Mouse (Mus musculus) heart, postnatal 14 days (tissue): ENCODE results near the gene Fut4. TPM values are rescaled to one million over a fixed set of nuclear protein-coding genes. Genes with fewer than 3 reads are reported as not detected.

Source experiments
- DNase-seq, 2 experiments: peaks; one replicate each; pipeline ENCODE4 v3.0.0; 2021 to 2022
- intact Hi-C: fragments of 180-260 bp; cut with DNase I; formaldehyde crosslinking; loops from one replicate; pipeline ENCODE4 v1.15.1; 2025
- long read RNA-seq, 2 experiments: library from polyadenylated mRNA; stranded (forward); transcript quantifications; one replicate each; pipeline ENCODE4 v2.0.0; 2021
- total RNA-seq, 2 experiments: library from RNA; stranded (reverse); gene quantifications; 2 replicates each; pipeline ENCODE4 v1.2.3; 2021

Fut4 gene
- under 1 TPM; 0.68 to 0.69 TPM for total RNA-seq
- long read RNA-seq, experiment 1 = 0 reads
- long read RNA-seq, experiment 2, full-length matches to known transcripts = 1 of 1 reads
- long read RNA-seq, experiment 2, partial matches to known transcripts = 0 of 1 reads
- long read RNA-seq, experiment 2, other reads (novel, unspliced or antisense) = 0 of 1 reads

DNA sequence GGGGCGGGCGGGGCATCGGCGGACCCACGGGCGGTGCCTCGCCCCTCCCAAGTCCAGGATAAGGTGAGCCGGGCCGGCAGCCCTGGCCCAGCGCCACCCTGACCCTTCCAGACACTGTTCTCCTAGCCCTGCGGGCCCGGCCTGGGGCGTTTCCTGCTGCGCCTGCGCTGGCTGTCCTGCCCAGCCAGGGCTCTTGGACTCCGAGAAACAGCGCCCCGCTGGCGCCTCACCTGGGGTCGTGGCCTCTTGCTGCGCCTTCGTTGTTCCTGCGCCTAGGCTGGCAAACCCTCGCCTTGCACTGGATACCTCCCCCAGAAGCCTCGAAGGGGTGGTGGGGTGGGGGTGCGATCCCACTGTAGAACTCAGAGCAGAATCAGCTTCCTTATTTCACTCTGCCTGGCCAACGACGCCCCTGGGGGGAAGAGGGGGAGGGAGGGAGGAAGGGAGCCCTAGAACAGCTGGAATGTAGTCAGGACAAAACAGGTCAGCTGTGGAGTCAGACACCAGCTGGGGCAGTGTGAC lies at the start of gene Fut4:
Gene Fut4 (minus strand): TSS at position 393 of the 522 bp plus-strand sequence.
- intact Hi-C loops = no loop called here
- DNase-seq = peak; percentile 68 to 69

DNA sequence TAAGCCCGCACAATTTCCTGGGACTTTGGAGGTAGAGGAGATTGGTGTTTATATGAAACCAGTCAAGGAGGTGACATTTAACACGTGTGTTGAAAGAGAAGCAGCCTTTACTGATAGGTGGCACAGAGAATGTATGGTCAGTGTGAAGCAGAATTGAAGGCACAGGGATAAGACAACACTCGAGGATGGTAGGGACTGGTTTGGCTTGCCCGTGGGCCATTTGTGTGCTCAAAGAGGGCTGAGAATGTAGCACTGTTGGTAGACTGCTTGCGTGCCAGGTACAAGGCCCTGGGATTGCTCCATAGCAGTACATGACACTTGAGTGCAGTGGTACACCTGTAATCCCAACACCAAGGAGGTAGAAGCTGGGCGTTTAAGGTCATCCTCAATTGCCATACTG lies 35.2 kb upstream of the Fut4 start:
- no peak for DNase-seq
- intact Hi-C loops = no loop called here

DNA sequence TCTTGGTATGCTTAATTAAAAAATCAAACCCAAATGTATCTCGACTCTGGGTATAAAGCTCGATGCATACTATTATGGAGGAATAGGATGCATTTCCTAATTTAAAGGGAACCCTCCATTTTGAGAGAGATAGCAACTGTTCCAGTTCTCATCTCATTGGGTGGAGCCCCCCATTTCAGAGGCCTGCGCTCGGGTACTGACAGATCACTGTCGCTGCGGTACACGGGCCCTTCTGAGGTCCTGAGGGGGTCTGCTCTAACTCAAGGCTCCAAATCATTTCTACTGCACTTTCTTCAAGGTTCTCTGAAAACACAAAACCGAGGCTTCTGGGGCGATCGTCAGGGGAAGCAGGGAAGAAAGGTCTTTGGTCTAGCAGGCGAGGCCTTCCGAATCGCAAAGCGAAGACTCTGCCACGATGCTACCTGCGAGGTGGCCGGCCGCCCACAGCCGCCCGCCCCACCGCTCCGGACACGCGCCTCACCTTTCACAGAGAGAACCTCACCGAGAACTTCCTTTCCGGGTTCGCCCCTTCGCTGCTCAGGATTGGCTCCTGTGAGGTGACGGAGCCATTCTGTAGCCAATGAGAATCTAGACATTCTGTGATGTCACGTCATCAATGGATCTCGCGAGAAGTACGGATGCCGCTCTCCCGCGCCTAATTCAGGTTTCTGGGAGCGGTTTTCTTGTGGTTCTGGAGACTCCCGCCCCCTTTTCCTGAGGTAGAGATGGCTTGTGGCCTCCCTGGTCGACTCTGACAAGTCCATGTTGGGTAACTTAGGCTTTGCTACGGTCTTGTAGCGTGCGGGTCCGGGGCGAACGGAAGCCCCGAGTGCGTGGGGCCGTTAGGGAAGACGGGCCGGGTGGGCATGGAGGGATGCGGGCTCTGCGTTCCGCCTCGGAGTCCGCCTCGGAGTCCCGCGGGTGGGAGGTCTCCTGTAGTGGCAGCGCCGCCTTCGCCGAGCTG lies 32.1 kb upstream of the Fut4 start, which contains the start of the genes Mre11a and Ankrd49:
Gene Mre11a (plus strand): TSS at position 616 of the 964 bp plus-strand sequence.
Gene Ankrd49 (minus strand): TSS at position 818 of the 964 bp plus-strand sequence.
- peak; percentile 87 to 93 for DNase-seq
- intact Hi-C loops = no loop called here

DNA sequence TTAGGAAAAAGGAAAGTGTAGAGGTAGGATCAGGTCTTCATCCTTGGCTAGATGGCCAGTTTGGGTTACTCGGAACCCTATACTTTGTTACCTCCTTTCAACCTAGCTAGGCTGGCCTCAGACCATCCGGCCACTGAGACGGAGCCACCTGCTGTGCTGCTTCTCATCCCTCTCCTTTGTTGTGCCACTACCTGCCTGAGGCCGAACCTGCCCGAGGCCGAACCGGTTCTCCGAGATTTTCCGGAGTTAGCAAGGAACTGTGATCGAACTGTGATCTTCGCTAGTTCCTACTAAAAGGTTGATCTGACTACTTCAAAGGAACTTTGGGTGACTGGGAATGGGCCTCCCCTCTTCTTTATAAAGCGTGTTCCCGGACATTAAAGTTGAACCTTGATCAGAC lies 26.1 kb upstream of the Fut4 start:
- intact Hi-C loops = no loop called here
- no peak for DNase-seq

DNA sequence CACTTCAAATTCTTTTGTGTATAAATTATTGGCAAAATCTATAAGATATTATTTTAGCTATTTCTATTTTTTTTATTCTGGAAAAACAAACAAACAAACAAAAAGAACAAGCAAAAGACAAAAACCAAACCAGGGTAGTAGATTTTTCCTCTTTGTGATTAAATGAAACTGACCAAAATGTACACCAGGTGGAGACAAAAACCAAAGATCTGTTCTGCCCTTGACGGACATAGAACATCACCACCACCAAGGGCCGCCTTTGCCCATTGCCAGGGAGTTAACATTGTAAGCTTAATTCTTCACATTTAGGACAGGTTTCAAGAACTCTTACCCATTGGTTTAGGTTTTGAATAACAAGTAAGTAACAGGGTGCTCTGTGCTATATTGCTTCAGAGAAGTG lies 21.6 kb upstream of the Fut4 start:
- intact Hi-C loops = loop anchor here (2.0 to 5.0 kb wide), 2 partner anchors 241 to 438 kb away; no protein-coding TSS in a partner anchor
- no peak for DNase-seq

DNA sequence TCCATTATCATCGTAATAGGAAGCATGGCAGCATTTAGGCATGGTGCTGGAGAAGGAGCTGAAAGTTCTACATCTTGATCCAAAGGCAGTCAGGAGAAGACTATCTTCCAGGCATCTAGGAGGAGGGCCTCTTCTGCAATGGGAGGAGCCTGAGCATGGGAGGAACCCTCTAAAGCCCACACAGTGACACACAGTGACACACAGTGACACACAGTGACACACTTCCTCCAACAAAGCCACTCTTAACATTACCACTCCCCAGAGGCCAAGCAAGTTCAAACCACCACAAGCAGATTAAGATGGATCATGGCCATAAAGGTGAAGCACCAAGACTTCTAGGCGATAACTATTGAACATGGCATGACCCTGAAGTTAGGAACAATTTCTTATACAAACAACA lies 19.9 kb upstream of the Fut4 start:
- intact Hi-C loops = loop anchor here (2.0 to 5.0 kb wide), 2 partner anchors 243 to 440 kb away; no protein-coding TSS in a partner anchor

DNA sequence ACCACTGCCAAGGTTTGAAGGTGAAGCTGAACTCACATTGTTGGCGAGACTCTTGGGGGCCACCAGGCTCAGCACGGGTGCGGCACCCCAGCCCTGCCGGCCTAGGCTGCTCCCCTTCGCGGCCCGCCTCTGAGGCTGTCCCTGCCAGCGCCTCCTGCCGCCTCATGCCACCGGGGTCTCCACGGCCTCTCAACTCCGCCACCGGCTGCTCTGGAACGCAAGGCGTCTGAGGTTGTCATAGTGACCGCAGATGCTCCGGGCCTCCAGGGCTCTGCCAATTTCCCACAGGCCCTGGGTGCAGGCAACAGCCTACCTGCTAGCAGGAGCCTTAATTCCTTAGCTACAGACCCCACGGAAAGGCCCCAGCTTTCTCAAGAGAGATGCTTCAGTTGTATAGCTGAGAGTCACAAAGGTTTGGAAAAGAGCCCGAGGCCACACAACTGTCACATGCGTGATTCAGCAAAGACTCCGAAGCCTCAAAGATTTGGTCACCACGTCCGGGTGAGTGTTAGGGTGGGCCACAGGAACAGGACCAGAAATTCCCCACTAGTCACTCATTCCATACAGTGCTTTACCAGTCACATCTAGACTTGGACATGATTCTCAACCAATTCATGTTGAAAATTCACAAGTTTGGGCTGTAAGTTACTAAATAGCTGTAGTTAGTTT lies 18.7 kb upstream of the Fut4 start, which contains the start of gene 1700012B09Rik:
Gene 1700012B09Rik (minus strand): TSS at position 228 of the 669 bp plus-strand sequence.
- no peak for DNase-seq
- intact Hi-C loops = loop anchor here (5.0 kb wide), 1 partner anchor 441 kb away; no protein-coding TSS in a partner anchor

More for the DNA sequence above, 19.9 kb upstream of the Fut4 start:
- no peak for DNase-seq

DNA sequence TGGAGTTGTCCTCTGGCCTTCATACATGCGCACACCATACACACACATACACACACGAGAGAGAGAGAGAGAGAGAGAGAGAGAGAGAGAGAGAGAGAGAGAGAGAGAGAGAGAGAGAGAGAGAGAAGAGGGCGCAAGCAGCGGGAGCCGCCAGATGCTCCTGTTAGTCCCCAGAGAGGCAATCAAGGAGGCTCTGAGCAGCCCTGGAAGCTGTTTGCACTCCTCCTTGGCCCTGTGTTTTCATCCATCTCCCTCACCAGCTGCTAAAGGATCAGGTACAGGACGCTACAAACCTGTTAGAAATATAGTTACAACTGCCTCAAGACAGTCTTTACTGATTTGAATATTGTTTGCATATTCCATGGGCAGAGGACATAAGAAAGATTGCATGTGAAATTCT lies 17.6 kb upstream of the Fut4 start:
- no peak for DNase-seq
- intact Hi-C loops = loop anchor here (5.0 kb wide), 2 partner anchors 73 to 442 kb away; no protein-coding TSS in a partner anchor

DNA sequence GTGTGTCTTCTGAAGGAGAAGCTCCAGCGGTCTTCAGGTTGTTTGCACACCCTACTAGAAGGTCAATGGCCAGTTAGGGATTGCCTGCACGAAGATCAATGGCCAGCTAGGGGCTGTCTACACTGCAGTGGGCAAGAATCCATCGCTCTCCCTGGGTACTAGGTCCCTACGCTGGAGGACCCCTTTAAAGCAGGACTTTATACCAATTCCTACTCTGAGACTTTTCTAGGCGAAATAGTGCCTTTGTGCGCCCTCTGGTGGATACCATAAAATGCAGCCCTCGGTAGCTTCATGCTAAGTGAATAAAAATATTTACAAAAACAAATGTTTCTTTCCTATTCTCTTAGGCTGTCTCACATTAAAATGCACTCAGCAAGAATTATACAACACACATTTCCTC lies 12.6 kb upstream of the Fut4 start:
- DNase-seq = peak; percentile 42 to 63
- intact Hi-C loops = loop anchor here (5.0 kb wide), 2 partner anchors 67 to 242 kb away; no protein-coding TSS in a partner anchor

DNA sequence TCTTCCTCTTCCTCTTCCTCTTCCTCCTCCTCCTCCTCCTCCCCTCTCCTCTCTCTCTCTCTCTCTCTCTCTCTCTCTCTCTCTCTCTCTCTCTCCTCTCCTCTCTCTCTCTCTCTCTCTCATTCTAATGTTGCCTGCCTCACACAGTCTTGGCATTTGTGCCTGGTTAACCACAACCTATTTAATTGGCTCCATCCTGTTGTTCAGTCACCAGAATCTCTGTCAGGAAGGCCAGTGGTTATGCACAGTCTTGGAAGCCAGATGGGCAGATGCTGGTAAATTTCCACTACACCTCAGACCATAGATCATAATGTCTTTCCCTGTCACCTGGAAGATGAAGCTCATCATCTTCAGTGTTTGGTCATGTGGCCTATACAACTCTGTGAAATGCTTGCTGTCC lies 7.1 kb upstream of the Fut4 start:
- intact Hi-C loops = no loop called here
- DNase-seq = no peak

DNA sequence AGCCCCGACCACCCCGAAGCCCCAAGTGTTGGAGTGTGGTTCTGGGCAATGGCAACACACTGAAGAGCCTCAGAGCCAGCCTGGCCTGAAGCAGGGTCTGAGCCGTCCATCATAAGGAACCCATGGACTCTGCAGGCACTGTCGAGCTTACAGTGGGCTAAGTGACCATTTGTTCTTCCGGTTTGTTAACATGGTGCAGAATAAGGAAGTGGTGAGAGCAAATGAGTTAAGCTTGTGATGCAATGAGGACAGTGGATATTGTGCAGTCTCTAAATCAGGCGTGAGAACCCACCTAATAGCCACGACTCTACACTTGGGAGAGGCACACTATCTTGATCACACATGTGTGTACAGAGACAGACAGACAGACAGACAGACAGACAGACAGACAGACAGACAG lies 6.4 kb upstream of the Fut4 start:
- DNase-seq = no peak
- intact Hi-C loops = no loop called here

DNA sequence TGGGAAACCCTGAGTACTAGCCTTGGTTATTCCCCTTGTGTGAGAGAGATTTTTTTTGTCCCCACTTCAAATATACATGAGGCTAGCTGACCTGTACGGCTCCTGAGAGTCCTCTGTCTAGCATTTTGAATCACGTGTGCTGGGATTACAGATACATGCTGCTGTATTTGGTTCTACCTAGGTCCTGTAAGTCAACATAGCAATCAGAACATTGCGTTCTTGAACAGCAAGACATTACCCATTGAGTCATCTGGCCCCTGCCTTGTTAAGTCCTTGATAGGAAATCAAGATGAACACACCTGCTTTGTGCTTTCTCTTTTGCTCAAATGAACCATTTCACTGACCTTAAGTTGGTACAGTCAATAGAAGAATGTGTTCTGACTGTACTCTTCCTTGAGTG lies 2.3 kb upstream of the Fut4 start:
- intact Hi-C loops = no loop called here
- DNase-seq = no peak

DNA sequence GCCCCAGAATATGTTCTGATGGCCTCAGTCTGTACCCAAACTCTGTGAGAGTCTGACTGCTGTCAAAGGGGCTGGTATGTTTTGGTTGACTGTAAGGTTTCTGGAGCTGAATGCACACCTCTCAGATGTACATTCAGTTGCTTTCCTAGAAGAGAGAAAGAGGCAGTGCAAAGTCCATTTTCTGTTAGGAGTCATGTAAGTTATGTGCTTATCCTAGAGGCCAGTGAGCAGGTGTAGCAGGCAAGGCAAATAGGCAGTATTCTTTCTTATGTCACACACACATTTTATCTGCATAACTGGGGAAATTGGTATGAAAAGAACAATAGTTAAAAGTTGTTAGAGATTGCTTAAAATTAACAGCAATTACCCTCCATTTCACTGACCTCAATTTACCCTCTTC lies 1.8 kb upstream of the Fut4 start:
- DNase-seq = no peak
- intact Hi-C loops = no loop called here

DNA sequence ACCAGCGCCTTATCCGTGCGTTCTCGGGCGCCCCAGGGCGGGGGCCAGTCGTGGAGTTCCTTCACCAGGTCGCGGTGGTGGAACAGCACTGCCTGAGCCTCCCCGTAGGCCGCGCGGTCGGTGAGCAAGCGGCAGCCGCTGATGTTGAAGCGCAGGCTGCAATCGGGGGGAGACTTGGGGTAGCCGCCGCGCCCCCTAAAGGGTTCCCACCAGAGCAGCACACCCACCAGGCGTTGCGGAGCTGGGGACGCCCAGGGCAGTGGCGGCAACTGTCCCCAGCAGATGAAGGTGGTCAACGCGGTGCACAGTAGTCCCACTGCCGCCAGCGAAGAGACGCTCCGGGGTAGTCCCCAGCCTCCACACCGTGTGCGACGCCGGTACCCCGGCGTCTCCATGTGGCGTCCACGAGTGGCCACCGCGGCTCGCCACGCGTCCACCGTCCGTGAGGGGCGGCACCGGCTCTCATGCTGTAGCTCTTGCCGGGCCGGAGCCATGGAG lies 641 bp downstream of the Fut4 start:
- peak; percentile 24 to 25 for DNase-seq
- intact Hi-C loops = no loop called here

DNA sequence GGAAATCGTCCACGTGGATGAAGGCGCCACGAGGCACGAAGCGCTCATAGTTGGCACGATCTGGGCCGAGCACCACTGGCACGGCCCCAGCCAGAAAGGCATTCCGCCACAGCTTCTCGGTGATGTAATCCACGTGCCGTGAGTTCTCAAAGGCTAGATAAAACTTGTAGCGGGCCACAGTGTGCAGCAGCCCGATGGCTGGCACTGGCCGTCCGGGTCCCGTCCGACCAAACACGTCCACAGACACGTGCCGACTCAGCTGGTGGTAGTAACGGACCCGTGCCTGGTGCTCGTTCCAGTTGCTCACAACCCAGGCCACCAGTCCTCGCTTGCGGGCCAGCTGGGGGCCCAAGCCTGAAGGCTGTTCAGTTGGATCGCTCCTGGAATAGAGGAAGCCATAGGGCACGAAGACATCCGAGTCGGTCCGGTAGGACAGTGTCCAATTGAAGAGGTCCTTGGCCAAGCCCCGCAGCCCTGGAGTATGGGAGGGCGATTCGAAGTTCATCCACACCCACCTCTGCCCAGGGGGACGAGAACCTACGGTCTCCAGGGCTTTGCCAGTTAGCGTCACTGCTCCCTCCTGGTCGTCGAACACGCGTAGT lies 1.2 kb downstream of the Fut4 start:
- intact Hi-C loops = no loop called here
- DNase-seq = peak; percentile 18 to 25

DNA sequence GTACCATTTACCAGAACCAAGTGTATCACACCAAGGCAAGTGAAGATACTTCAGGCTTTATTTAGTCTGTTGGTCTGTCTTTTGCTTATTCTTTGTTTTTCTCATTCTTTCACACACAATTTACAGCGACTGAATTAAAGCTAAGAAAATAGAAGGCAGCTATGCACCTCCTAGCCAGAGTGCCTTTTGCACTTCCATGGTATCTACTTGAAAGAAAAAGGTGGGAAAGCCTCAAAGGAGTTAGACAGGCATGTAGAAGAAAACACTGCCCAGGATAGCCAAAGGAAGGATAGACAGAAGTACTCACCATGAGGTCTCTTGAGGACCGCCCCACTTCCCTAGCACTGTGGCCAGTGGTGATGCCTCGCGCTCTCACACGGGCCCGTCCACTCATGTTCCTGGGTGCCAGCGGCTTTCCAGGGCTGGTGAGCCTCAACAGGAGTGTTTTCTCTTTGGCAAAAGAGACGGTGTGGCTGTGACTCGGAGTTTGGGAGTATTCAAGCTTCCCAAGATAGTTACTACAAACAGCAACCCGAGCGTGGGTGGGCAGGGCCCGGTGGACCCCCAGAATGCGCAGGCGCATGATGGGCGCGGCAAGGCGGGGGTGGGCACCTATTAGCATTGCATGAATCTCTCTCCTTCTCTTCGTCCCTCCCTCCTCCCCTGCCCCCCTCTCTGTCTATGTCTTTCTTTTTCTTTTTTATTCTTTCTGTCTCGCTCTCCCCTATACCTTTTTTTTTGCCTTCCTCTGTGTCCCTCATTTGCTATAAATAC lies 11.9 kb downstream of the Fut4 start, which contains the start of gene Piwil4:
Gene Piwil4 (minus strand): TSS at position 583 of the 774 bp plus-strand sequence.
- intact Hi-C loops = no loop called here
- DNase-seq = no peak

DNA sequence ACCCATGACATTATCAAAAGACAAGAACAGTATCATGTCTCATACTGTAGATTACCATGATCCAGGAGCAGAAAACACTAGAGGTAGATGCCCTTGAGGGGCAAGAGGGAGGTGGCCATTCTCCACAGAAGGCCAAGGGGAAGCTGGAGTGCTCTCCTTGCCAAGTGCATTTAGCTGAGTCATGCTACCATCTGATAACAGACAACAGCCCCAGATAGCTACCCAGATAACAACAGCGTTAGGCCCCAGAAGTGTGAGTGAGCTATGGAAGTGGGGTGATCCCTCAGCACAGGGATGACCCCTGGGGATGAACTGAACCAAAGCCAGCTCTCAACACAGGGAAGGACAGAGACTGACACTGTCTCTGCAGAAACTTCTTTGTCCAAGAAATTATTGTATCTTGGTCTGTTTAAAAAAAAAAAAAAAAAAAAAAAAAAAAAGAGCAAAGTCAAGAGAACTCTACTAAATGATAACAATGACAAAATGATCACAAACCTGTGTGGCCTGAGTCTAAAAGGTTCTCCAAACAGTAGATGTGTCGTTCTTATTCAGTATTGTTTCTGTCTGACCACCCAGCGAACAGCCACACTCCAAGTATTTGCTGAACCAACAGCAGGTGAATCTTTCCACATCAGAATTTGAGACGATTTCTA lies 12.6 kb downstream of the Fut4 start:
- intact Hi-C loops = no loop called here
- DNase-seq = no peak

DNA sequence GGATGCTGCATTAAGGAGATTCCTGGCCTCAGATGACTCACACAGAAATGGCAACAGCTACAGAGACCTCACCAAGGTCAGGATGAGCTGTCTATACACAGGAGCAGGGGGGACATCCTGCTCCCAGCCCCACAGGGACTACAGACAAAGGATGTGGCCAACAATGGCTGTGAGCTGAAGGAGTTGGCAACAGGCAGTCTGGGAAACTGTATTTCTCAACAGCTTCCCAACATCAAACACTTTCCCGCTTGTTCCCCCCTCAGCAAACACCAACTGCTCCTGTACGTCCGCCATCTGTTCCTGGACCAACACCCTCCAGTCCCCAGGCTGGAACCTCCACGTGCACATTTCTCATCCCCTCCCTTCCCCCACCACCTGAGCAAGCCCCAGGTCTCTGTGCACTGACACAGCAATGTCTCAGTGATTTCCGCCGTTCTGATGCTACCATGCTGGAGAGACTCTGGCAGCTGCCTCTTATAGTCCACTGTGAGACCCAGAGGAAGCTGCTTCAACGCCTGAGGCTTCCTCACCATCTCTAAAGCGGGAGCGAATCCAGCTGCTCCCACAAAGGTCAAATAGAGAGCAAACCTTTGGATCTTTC lies 21.2 kb downstream of the Fut4 start:
- DNase-seq = peak; percentile 4 to 12

More for the DNA sequence above, 21.2 kb downstream of the Fut4 start:
- intact Hi-C loops = no loop called here
